Mouse (Mus musculus) neural tube, embryonic 14.5 days (tissue): Measurements from ENCODE around the gene Syne1. TPM values are rescaled to one million over a fixed set of nuclear protein-coding genes. Genes with fewer than 3 reads are reported as not detected.
A peak's percentile ranks its signal among the peaks of the same experiment; 100 is the strongest.

Experiments
- ATAC-seq: fragments of 200-750 bp; cut with Nextera tagmentation; 2 replicates; pipeline ENCODE4 v1.8.0; 2017; ENCODE audit warnings: low read depth, mild to moderate bottlenecking, moderate TSS enrichment, moderate library complexity
- H3K27ac ChIP-seq: fragments of 300-500 bp; sonication (generic); 2 replicates; pipeline ENCODE4 v1.5.1; 2014; ENCODE audit warnings: low read depth, mild to moderate bottlenecking, control low read depth, low read length, moderate library complexity, mixed read lengths
- H3K27me3 ChIP-seq: fragments of 300-500 bp; sonication (generic); 2 replicates; pipeline ENCODE4 v1.6.1; 2014; ENCODE audit warnings: low read length; ENCODE audit not compliant: control insufficient read depth, insufficient read depth
- H3K36me3 ChIP-seq: fragments of 300-500 bp; sonication (generic); 2 replicates; pipeline ENCODE4 v1.6.1; 2014; ENCODE audit warnings: low read length, mixed read lengths; ENCODE audit not compliant: control insufficient read depth, insufficient read depth
- H3K4me1 ChIP-seq: fragments of 300-500 bp; sonication (generic); 2 replicates; pipeline ENCODE4 v1.6.1; 2014; ENCODE audit warnings: low read length; ENCODE audit not compliant: control insufficient read depth, insufficient read depth
- H3K4me2 ChIP-seq: fragments of 300-500 bp; sonication (generic); 2 replicates; pipeline ENCODE4 v1.6.1; 2014; ENCODE audit warnings: mild to moderate bottlenecking, low read depth, low read length, control low read depth
- H3K4me3 ChIP-seq: fragments of 300-500 bp; sonication (generic); 2 replicates; pipeline ENCODE4 v1.5.1; 2014; ENCODE audit warnings: low read depth, low read length, control low read depth, mixed read lengths
- H3K9ac ChIP-seq: fragments of 300-500 bp; sonication (generic); replicated peaks from 2 replicates; pipeline ENCODE4 v1.6.1; 2014; ENCODE audit warnings: low read depth, mild to moderate bottlenecking, control low read depth, low read length, mixed read lengths
- H3K9me3 ChIP-seq: fragments of 300-500 bp; sonication (generic); 2 replicates; pipeline ENCODE4 v1.6.1; 2016; ENCODE audit warnings: low read length; ENCODE audit not compliant: control insufficient read depth
- WGBS: fragments of 180-500 bp; shearing (Covaris S2); extraction: QIAGEN DNeasy Blood & Tissue Kit; methylation state at CpG from one replicate; pipeline ENCODE4 v1.1.7; 2014; 5-methylcytosine and 5-hydroxymethylcytosine counted together
- polyA plus RNA-seq: library from polyadenylated mRNA; unstranded; fragments of >200 nt; fragmentation: Nextera tagmentation; extraction: Ambion mirVana; gene quantifications from 2 replicates; pipeline ENCODE4 v1.2.1, GENCODE M21; 2014

Gene Syne1
- polyA plus RNA-seq, 1 experiment from 2014 or later = 29.5 TPM

- H3K27ac ChIP-seq = no peak overlapping the region
- H3K36me3 ChIP-seq = no peaks in the 10 kb centered on the region
- no peaks in the 10 kb centered on the region for H3K27me3 ChIP-seq
- no peaks in the 10 kb centered on the region for H3K9me3 ChIP-seq
- H3K4me3 ChIP-seq = no peak overlapping the region
- no peak overlapping the region for H3K9ac ChIP-seq
- no peak for ATAC-seq
- 89% methylated on average over 8 of the region's 8 CpGs for WGBS
- no peaks in the 10 kb centered on the region for H3K4me1 ChIP-seq
- H3K4me2 ChIP-seq = no peak overlapping the region
Measured at GRCm38 (mm10) chr10:5570059-5570458, 18.8 kb upstream of the Syne1 start.

GRCm38 (mm10) chr10:5568991-5569390 lies 17.7 kb upstream of the Syne1 start:
- Histone ChIP-seq H3K27ac (no peak overlapping the region), H3K36me3 (no peaks in the 10 kb centered on the region), H3K9ac (no peak overlapping the region), H3K4me2 (no peak overlapping the region), H3K9me3 (no peaks in the 10 kb centered on the region), H3K4me3 (no peak overlapping the region), H3K27me3 (no peaks in the 10 kb centered on the region), H3K4me1 (no peaks in the 10 kb centered on the region)
- 85% methylated on average over 4 of the region's 4 CpGs for WGBS
- ATAC-seq = no peak

GRCm38 (mm10) chr10:5561706-5562105 lies 10.4 kb upstream of the Syne1 start:
- Histone ChIP-seq H3K36me3 (no peaks in the 10 kb centered on the region), H3K4me2 (no peak overlapping the region), H3K4me1 (no peaks in the 10 kb centered on the region), H3K9ac (no peak overlapping the region), H3K27me3 (no peaks in the 10 kb centered on the region), H3K9me3 (no peaks in the 10 kb centered on the region), H3K4me3 (no peak overlapping the region), H3K27ac (no peak overlapping the region)
- 88% methylated on average over 4 of the region's 4 CpGs for WGBS
- ATAC-seq = no peak

- no peak overlapping the region for H3K27ac ChIP-seq
- no peak overlapping the region for H3K4me2 ChIP-seq
- H3K9me3 ChIP-seq = no peaks in the 10 kb centered on the region
- no peak for ATAC-seq
- H3K9ac ChIP-seq = no peak overlapping the region
- 85% methylated on average over 4 of the region's 4 CpGs for WGBS
- no peaks in the 10 kb centered on the region for H3K27me3 ChIP-seq
- no peak overlapping the region for H3K4me3 ChIP-seq
- H3K36me3 ChIP-seq = no peaks in the 10 kb centered on the region
- H3K4me1 ChIP-seq = no peaks in the 10 kb centered on the region
Measured at GRCm38 (mm10) chr10:5560526-5560925, 9.2 kb upstream of the Syne1 start.

- no peaks in the 10 kb centered on the region for H3K36me3 ChIP-seq
- no peak overlapping the region for H3K4me2 ChIP-seq
- H3K4me1 ChIP-seq = no peaks in the 10 kb centered on the region
- H3K9me3 ChIP-seq = no peaks in the 10 kb centered on the region
- H3K27ac ChIP-seq = no peak overlapping the region
- no peaks in the 10 kb centered on the region for H3K27me3 ChIP-seq
- no peak overlapping the region for H3K9ac ChIP-seq
- no peak for ATAC-seq
- H3K4me3 ChIP-seq = no peak overlapping the region
Measured at GRCm38 (mm10) chr10:5558808-5559207, 7.5 kb upstream of the Syne1 start.

- no peak overlapping the region for H3K4me2 ChIP-seq
- peak; percentile 64; the same call in 1 of the 2 replicates for ATAC-seq
- H3K4me3 ChIP-seq = no peak overlapping the region
- H3K36me3 ChIP-seq = no peaks in the 10 kb centered on the region
- H3K4me1 ChIP-seq = no peaks in the 10 kb centered on the region
- 23% methylated on average over 5 of the region's 5 CpGs for WGBS
- H3K9ac ChIP-seq = no peak overlapping the region
- no peaks in the 10 kb centered on the region for H3K27me3 ChIP-seq
- H3K9me3 ChIP-seq = no peaks in the 10 kb centered on the region
- H3K27ac ChIP-seq = no peak overlapping the region
Measured at GRCm38 (mm10) chr10:5554941-5555340, 3.7 kb upstream of the Syne1 start.

GRCm38 (mm10) chr10:5550168-5551021 lies 887 bp downstream of the Syne1 start:
- Histone ChIP-seq H3K4me2 (peak overlapping the region; percentile 58), H3K27ac (peak overlapping the region; percentile 45), H3K36me3 (no peaks in the 10 kb centered on the region), H3K4me3 (peak overlapping the region; percentile 70), H3K9me3 (no peaks in the 10 kb centered on the region), H3K4me1 (no peaks in the 10 kb centered on the region), H3K27me3 (no peaks in the 10 kb centered on the region), H3K9ac (peak overlapping the region; percentile 74)
- WGBS = under 1% methylated on average over 43 of the region's 44 CpGs
- ATAC-seq = peak; percentile 93

GRCm38 (mm10) chr10:5549871-5550167 lies 1.5 kb downstream of the Syne1 start:
- Histone ChIP-seq H3K4me3 (peak overlapping the region; percentile 70), H3K9me3 (no peaks in the 10 kb centered on the region), H3K27me3 (no peaks in the 10 kb centered on the region), H3K4me1 (no peaks in the 10 kb centered on the region), H3K36me3 (no peaks in the 10 kb centered on the region), H3K27ac (peak overlapping the region; percentile 45), H3K9ac (peak overlapping the region; percentile 74), H3K4me2 (peak overlapping the region; percentile 58)
- WGBS = 7% methylated on average over 6 of the region's 6 CpGs
- no peak; the same call in 1 of the 2 replicates for ATAC-seq

- Histone ChIP-seq H3K9me3 (no peaks in the 10 kb centered on the region), H3K4me1 (no peaks in the 10 kb centered on the region), H3K9ac (no peak overlapping the region), H3K27me3 (no peaks in the 10 kb centered on the region), H3K27ac (no peak overlapping the region), H3K4me3 (no peak overlapping the region), H3K36me3 (no peaks in the 10 kb centered on the region), H3K4me2 (no peak overlapping the region)
- ATAC-seq = no peak
- 91% methylated on average over 2 of the region's 2 CpGs for WGBS
Measured at GRCm38 (mm10) chr10:5548651-5549050, 2.6 kb downstream of the Syne1 start.
